Mouse (Mus musculus) MEL-GATA-1-ER (cell line): Measurements from ENCODE around the gene Reg4.

ENCODE experiments used
- DNase-seq: peaks from one replicate; pipeline ENCODE4 v3.0.0-alpha.2; 2012; ENCODE audit warnings: low read depth; ENCODE audit errors: extremely low read depth

The Reg4 gene

GRCm38 (mm10) chr3:98280933-98281678, 59.1 kb downstream of the Reg4 start:
- peak; percentile 87 for DNase-seq

GRCm38 (mm10) chr3:98282422-98282821, 60.5 kb downstream of the Reg4 start:
- DNase-seq = no peak

GRCm38 (mm10) chr3:98283205-98283604, 61.2 kb downstream of the Reg4 start:
- DNase-seq = no peak
